Mouse (Mus musculus): ENCODE results near the gene Parvb.
A peak's percentile ranks its signal among the peaks of the same experiment; 100 is the strongest.

Gene Parvb

DNA sequence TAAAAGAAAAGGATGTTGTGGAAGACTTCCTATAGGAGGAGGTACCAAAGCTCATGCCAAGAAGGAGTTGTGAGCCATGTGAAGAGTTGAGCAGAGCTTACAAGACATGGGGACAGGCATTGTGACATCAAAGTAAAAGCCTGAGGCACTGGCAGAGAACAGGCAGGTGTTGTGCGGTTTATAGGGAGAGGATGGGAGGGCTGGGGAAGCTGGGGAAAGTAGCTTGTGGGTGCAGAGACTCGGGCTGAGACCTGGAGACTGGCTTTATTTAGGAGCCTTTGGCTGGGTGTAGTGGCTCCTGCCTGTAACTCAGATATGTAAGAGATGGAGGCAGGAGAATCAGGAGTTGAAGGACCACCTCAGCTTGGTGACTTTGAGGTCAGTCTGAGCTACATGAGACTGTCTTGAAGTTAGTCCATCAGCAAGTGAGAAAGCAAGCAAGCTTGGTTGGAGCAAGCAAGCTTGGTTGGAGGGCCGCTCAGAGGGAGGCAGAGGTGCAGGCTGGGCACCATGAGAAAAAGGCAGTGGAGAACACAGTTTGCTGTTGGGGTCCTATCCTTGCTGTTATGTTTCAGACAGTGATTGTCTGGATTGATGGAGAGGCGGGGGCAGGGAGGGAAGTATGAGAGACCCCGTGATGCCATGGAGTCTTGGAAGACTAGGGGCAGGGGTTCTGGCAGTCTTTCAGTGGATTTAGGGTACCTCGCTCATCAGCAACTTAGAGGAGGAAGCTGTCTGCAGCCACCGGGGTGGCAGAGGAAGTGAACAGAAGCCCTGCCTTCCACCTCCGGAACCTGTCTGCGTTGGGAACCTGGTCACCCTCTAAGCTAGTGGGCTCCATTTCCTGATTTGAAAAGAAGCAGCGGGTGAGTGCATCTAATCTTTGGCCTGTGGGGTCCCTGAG lies 92.4 kb downstream of the Parvb start, which contains the start of gene Parvg:
Parvg (plus strand) TSS at position 61 of the 904 bp plus-strand sequence.
- DNase-seq (ENCODE audit: low spot score in 2 of 2), result no peak

DNA sequence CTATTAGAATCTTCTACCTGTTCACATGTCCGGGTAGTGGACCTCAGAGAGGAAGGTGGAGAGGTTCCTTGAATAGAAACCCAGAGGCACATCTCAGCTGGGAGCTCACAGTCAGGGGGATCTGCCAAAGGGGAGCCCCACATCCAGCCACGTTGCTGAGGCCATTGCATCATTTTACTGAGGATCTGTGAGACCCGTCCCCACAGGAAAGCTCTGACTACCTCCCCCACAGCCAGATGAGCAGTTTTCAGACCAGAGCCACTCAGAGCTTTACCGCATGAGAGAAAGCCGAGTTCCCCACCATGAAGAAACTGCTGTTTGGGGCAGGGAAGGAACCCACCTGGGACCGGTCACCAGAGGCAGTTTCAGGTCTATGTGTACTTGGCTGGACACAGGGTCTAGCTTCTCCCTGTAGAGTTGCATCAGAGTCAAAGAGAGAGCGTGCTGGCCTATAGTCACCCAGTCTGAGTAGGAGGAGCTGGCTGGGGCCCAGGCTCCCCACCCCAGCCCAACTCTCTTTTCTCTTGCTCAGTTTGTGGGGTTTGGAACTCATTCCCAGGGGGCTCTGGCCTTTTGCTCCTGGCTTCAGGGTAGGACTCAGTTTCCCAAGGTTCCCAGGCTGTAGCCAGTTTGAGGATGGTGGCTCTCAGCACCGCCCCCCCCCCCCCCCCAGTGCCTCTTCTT lies 93.2 kb downstream of the Parvb start:
- no peak for DNase-seq (ENCODE audit: low spot score in 2 of 2)

DNA sequence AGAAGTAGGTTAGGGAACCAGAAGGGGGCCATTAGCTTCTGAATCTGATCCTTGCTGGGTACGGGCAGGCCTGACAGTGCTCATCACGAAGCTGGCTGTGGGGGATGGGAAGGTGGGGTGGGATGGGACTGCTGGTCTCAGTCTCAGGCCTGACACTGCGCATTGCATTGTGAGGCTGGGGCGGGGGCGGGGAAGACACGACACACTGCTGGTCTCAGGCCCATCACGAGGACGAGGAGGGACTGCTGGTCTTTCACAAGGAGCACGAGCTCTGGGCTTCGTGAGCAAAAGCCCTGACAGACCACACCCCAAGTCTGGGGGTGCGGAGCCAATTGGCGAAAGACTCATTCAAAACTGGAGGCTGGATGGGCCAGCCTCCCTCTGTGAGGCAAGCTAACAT lies 93.9 kb downstream of the Parvb start:
- DNase-seq (ENCODE audit: low spot score in 2 of 2), result peak in 1 of 2 experiments; percentile 22

DNA sequence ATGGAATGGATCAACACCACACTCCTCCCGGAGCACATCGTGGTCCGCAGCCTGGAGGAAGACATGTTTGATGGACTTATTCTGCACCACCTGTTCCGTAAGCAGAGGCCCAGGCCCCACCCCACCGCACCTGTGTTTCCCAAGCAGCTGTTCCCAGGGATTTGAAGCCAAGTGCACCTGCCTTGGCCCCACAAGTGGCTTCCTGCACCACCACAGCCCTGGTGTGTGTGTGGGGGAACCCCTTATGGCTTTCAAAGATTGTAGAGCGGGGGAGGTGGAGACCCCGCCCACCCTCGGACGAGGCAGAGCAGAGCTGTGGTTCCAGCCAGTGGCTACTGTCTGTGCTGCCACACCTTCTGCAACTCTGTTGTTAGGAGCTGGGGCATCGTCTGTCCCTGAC lies 97.0 kb downstream of the Parvb start:
- DNase-seq (ENCODE audit: low spot score in 2 of 2), result no peak

DNA sequence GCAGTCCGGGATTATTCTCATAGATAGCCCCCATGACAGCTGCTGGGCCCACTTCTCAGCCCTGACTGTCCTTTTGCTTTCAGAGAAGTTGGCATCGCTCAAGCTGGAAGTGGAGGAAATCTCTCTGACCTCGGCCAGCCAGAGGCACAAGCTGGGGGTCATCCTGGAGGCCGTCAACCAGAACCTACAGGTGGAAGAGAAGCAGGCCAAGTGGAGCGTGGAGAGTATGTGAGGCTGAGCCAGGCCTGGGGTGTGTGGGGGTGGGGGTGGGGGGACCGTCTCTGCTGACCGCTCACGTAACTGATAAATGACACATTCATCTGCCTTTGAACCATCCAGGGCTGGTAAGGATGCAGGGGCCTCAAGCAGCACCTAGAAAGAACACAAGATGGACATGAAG lies 98.1 kb downstream of the Parvb start:
- DNase-seq (ENCODE audit: low spot score in 2 of 2), result no peak

DNA sequence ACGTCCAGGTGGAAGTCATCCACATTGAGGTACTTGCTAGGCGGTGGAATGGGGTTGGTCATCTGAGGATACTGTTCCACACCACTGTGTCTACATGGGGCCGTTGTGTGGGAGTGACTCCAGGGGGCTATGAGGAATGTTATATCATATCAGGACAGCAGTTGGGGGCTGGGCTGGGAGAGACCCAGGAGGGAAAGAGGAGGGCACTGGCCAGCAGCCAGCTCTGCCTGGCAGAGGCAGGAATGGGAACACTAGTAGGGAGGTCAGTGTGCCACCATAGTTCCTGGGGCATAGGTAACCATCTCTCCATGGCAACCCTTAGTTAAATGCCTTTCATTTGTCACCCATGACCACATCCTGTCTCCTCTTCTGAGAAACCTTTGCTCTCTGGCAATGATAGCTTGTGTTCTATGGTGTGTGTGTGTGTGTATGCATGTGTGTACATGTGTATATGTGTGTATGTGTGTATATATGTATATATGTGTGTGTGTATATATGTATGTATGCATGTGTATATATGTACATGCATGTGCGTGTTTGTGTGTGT lies 99.3 kb downstream of the Parvb start:
- DNase-seq (ENCODE audit: low spot score in 2 of 2), result no peak

DNA sequence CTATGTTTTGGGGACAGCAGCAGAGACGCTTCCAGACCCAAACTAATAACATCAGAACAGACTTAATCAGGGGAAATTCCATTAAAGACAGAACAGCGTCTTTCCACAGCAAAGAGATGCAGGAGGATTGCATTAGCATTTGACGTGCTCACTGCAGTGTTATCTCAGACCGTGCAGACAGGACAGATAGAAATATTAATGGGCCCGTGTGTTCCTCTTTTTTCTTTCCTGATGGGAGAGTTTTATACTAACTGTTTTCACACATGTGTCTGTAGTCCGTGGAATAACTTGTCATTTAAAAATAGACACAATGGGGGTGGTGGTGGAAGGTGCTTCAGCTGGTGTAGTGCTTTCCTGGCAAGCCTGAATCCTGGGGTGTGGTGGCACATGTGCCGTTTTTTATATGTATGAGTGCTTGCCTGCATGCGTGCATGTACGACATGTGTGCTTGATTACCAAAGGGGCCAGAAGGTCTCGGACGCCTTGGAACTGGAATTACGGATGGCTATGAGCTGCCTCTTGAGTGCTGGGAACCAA lies 104.5 kb downstream of the Parvb start:
- DNase-seq (ENCODE audit: low spot score in 2 of 2), result no peak

DNA sequence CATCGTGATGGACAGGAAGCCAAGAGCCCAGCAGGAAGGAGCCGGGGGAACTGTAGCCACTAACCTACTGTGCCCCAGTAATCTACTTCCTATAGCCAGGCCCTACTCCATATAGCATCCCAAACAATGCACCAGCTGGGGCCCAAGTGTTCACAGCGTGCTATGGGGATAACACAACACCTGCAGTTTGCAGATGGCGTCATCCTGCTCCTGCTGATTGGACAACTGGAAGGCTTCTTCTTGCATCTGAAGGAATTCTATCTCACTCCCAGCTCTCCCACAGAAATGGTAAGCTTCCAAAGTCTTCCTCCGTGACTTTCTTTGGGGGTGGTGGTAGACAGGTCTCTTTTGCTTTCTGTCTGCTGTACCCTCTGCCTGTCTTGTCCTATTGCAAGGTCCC lies 105.8 kb downstream of the Parvb start:
- DNase-seq (ENCODE audit: low spot score in 2 of 2), result no peak

DNA sequence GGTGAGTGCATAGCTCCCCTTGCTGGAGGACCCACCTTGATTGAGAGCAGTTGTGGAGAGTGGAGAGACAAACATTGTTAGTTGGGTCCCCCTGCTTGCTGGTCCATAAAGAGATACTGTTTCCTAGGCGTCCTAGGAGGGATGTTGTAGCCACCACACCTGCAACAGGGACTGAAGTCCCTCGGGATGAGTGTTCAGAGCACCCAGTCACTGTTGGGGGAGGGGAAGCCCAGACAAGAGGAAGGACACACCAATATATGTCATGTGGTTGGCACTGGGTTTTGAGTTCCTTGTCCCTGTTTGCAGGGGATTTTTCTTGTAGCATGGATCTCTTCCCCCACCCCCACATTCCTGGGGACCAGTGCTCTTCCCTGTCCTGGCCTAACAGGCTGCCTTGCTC lies 109.1 kb downstream of the Parvb start:
- no peak for DNase-seq (ENCODE audit: low spot score in 2 of 2)

DNA sequence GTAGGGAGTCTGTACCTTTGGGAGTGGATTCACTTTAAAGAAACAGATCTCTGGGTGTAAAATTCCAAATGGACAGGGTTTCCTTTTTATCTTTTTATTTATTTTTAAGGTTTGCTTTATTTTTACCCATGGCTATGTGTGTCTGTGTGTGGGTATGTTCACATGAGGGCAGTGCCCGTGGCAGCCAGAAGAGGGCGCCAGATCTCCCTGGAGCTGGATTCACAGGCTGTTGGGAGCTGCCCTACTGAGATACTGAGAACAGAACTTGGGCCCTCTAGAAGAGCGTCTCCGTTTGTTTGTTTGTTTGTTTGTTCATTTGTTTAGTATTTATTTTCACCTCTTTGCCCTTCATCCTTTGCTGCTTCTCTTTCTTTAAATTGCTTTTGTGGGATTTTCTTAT lies 116.9 kb downstream of the Parvb start:
- no peak for DNase-seq (ENCODE audit: low spot score in 2 of 2)

DNA sequence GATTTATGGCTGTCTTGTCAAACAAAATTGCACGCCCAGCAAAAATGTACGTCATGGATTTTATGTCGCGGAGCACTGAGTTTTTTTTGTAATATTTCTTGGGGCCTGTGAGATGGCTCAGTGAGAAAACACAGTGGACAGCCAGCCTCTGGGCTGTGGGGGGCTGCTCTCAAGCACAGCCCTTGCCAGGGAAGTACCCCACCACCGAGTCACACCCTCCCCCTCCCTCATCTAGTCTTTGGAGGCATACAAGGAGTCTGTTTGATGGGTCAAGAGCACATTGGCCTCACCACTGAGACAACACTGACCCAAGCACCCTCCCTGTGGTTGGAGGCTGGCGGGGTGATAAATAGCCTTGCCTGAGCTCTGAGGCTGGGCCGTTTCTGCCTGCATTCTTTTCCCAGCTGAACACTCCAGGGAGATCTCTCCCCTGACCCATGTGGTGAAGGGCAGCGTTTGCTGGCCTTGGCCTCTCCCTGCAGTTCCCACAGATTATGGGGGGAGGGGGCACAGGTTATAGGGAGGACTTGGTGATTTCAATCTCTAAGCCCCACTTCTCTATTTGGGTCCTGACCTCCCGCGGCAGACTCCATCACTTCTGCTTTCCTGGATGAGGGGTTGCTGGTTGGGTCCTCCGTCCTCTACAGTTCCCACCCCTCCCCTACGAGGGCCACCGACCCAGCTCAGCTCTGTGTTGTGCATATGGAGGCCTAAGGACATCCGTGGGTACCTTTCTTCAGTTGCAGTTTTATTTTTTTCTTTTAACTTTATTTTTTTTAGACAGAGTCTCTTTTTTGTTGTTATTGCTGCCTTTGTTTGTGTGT lies 118.3 kb downstream of the Parvb start:
- no peak for DNase-seq (ENCODE audit: low spot score in 2 of 2)

DNA sequence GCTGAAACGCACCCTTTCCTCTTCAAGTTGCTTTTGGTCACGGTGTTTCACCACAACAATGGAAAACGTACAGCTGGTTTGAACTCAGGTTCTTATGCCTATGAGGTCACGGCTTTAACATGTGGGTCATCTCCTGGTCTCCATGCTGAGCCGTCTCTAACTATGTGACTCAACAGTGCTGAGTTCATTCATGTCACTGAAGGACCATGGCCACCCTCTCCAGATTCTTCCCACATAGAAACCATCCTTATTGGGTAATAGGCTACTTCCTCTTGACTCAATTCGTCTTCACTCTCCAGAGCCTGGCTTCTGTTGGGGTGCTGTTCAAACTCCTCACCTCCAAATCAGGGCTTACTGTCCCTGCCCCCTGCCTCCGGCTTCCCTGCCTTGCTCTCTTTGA lies 119.5 kb downstream of the Parvb start:
- no peak for DNase-seq (ENCODE audit: low spot score in 2 of 2)

DNA sequence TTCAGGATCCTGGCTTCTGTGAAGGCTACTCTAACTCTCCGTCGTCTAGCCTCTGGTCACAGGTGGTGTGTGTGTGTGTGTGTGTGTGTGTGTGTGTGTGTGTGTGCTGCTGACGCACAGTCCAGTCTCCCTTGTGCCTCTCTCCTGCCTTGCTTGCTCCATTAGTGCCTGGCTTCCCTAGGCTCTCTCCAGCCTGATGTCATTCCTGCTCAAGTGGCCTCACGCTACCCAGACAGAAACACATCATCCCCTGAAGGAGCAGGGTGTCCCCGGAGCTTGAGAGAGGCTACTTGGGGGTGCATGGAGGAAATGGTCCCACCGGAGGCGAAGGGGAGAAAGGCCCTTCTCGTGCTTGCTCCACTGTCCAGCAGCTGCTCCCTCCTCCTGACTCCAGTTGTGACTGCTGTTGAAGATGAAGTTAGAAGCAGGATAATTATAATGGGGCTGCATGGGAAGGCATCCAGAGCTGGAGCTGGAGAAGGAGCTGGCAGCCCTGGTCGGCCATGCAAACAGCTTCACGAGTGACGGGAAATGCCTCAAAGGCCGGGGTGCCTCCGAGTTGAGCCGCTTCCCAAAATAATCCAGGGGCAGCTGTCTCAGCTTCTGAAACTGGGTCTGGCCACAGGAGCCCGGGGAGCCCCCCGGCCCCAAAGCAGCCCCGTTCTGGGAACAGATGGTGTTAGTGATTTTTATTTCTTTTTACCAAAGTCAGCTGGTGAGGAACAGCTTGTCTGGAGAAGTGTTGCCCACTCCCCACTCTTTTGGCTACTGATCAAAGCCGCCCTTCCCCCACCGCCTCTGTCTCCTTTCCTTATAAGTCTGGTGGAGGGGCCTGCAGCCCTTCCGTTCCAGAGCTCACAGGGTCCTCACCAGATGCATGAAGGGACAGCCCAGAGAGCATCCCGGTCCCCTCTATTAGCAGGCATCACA lies 120.3 kb downstream of the Parvb start:
- DNase-seq (ENCODE audit: low spot score in 2 of 2), result no peak

DNA sequence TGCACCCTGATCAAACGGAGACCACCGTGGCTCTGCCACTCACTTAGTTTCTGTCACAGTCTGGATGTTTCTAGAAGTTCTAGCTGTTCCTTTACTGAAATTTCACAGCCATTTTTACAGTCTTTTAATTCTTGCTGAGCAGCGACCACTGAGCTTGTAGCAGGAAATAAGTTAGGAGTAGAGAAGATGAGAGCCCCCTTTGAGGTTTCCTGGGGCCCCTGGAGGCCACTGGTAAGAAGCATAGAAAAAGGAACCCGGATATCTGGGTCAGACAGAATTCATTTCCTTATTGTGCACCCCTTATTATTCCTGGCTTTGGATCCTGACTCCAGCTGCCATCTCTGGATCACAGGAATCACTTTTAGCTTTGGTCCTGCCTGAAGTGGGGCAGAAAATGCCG lies 123.2 kb downstream of the Parvb start:
- no peak for DNase-seq (ENCODE audit: low spot score in 2 of 2)

DNA sequence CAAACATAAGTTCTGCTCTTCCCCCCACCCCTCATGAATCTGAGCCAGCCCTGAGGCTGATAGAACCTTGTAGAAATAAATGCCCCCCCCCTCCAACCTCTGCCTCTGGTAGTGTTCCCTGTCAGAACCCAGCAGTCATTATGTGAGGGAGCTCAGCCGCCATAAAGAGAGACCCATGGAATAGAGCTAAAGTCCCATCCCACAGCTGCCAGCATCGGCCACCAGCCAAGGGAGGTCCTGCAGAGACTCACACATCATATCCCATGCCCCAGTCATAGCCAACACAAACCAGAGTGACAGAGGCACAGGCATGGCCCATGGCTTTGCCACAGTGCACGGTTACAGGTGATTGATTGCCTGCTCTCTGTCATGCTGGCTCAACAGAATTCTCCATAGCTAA lies 132.9 kb downstream of the Parvb start:
- DNase-seq (ENCODE audit: low spot score in 2 of 2), result no peak
